ENCODE assay signal across 8 mouse cellular contexts in the genomic region with DNA sequence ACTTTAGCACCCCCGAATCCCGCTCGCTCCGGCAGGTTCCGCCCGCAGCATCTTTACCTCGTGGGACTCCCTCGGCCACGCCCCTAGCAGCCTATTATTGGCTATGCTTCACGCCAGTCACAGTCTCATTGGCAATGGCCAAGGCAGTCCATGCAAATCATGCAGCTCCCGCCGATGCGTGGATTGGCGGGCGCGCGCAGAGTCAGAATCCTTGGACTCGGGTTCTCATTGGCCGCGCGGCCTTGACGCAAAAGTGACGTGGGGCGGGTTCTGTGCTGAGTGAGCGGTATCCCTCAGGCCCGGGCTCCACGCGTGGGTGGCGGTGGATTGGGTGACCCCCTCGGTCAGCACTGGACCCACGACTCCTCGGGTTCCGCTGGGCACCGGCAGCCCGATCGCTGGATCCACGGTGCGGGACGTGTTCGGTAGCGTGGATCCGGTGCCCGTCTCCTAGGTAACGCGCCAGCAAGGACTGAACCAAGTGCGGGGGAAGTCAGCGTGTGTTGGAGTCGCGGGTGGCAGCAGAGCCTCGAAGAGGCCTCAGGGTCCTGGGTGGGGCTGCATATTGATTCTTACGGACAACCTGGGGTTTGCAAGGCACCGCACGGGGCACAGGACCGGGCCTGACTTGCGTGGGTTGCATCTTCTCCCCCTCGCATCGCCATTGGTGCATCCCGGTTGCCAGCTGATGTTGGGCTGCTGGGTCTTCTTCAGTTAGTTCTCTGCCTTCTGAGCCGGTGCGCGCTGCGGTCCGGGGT. TPM values are rescaled to one million over a fixed set of nuclear protein-coding genes. Genes with fewer than 3 reads are reported as not detected.
DNase-seq lines count a peak whose midpoint lies in the region; TF ChIP-seq lines count a peak whose summit lies in the region.

A gene (minus strand): TSS at position 406 of the 758 bp plus-strand sequence.

- peak within 1 kb of the TSS; percentile 100 for H3K27ac ChIP-seq in left cerebral cortex, adult 2 months
- peak within 1 kb of the TSS; percentile 87 for H3K27ac ChIP-seq in macrophage

- peak; percentile 99 to 100 for DNase-seq in adrenal gland, adult (ENCODE audit: inconsistent age in 2 of 2, low spot score in 1 of 2)
- DNase-seq in embryo, embryonic 10 days (ENCODE audit: low spot score): peak; percentile 100
- peak; percentile 97 for DNase-seq in gastrocnemius, postnatal 10 days
- DNase-seq in hindlimb bud, embryonic 11.5 days (ENCODE audit: extremely low spot score, low read depth, low spot score): peak; percentile 85
- DNase-seq in left cerebral cortex, adult 2 months (ENCODE audit: extremely low spot score in 1 of 2, low spot score in 2 of 2): peak; percentile 100
- peak; percentile 99 for DNase-seq in retina, postnatal 7 days (ENCODE audit: low read depth, low spot score)
- peak; percentile 98 to 99 for DNase-seq in urinary bladder, adult 18-20 months (ENCODE audit: low spot score in 2 of 2)

- intact Hi-C loops in left cerebral cortex, adult 2 months (cut with DNase I): loop anchor here (2.0 to 5.0 kb wide), 2 partner anchors 21 to 150 kb away; a partner anchor contains a TSS

- H3K36me3 ChIP-seq in macrophage (ENCODE audit: inconsistent target): no peaks in the 10 kb centered on the region

- under 1% methylated on average over 58 of the region's 63 CpGs for WGBS in macrophage (ENCODE audit: missing documents)

- peak within 1 kb of the TSS; percentile 80 for H3K4me3 ChIP-seq in left cerebral cortex, adult 2 months
- H3K4me3 ChIP-seq in macrophage (ENCODE audit: inconsistent target): peak within 1 kb of the TSS; percentile 48

- no peak for TF ChIP-seq CTCF in left cerebral cortex, adult 2 months (IDR thresholded peaks at IDR 0.05)

- no peaks in the 10 kb centered on the region for H3K79me2 ChIP-seq in macrophage (ENCODE audit: inconsistent target)

RNA-seq across cellular contexts. Expression of the gene that starts here (rescaled TPM):
- 1 to 10 TPM; 3.2 to 5.4 TPM for total RNA-seq in gastrocnemius, postnatal 10 days (2021)
- total RNA-seq in left cerebral cortex, adult 2 months (2021): 100 to 1,000 TPM; 375 to 385 TPM
- total RNA-seq in macrophage (2018; cell fraction: chromatin; rRNA removed): 100 to 1,000 TPM in 3 of 26 experiments, 10 to 100 TPM in 21, 1 to 10 TPM in 2; 4.1 to 190 (median 45.8) TPM
- total RNA-seq in macrophage (2018; cell fraction: cytosol; rRNA removed): 10 to 100 TPM; 40.2 to 99.6 (median 66.5) TPM
- total RNA-seq in macrophage (2018; cell fraction: nucleus; rRNA removed): 10 to 100 TPM in 25 of 26 experiments, 1 to 10 TPM in 1; 9.5 to 94.8 (median 40.5) TPM
- 42.9 to 182 TPM (median 93.6 TPM) in 3 replicates for polyA plus RNA-seq in macrophage (2018)

Comparison
In these comparisons a context has a peak if more than half of its experiments do, and no peak if none do; other contexts are left out.
1. Peak in every context shown above with its lines: DNase-seq, H3K4me3 ChIP-seq and H3K27ac ChIP-seq.
2. RNA of the gene that starts here (total RNA-seq): 375 to 385 TPM in left cerebral cortex, adult 2 months; 3.2 to 5.4 TPM in gastrocnemius, postnatal 10 days; every median in the first group is over 10 times any median in the second.